ENCODE assay signal across 11 mouse cellular contexts in genomic region chr2:28496671-28497070, GRCm38 (mm10). TPM values are rescaled to one million over a fixed set of nuclear protein-coding genes. Genes with fewer than 3 reads are reported as not detected.
DNase-seq lines count a peak whose midpoint lies in the region; ATAC-seq and TF ChIP-seq lines count a peak whose summit lies in the region.
"Had no signal": no experiment of that assay in that cellular context is flagged by ENCODE, and none has a peak within 500 bp of the region (broad histone marks: within the 10 kb centered on the region; RNA-seq: fewer than 3 reads in every experiment).

Gene Gbgt1 (plus strand): TSS chr2:28496891.

- peak within 1 kb of the TSS; percentile 74 for H3K27ac ChIP-seq in kidney, postnatal 0 days
- peak within 1 kb of the TSS; percentile 11; the same call in 1 of the 2 replicates for H3K27ac ChIP-seq in brown adipose tissue, adult 24 weeks (replicated peaks; ENCODE audit: low read depth, low read length)
- no peak within 1 kb of the TSS for H3K27ac ChIP-seq in hindbrain, embryonic 12.5 days
- H3K27ac ChIP-seq: liver, embryonic 15.5 days had no signal

- TF ChIP-seq CTCF in kidney, postnatal 0 days (IDR thresholded peaks at IDR 0.05; ENCODE audit: low read depth) = no peak

- peak; percentile 66 for DNase-seq in kidney, postnatal 0 days (ENCODE audit: low spot score)
- DNase-seq in kidney, adult 11 months = no peak
- DNase-seq in ES-CJ7 (ENCODE audit: low read depth, low spot score) = peak; percentile 47
- DNase-seq in thymus, postnatal 10 days (ENCODE audit: low spot score in 2 of 2) = no peak
- DNase-seq: adrenal gland, postnatal 14 days; gastrocnemius, postnatal 36 days; thymus, postnatal 14 days had no signal

- no peaks in the 10 kb centered on the region for H3K9me3 ChIP-seq in kidney, postnatal 0 days (replicated peaks; ENCODE audit: low read length)
- no peaks in the 10 kb centered on the region for H3K9me3 ChIP-seq in megakaryocyte, embryonic 14.5 days
- no peaks in the 10 kb centered on the region for H3K9me3 ChIP-seq in hindbrain, embryonic 12.5 days (replicated peaks)
- H3K9me3 ChIP-seq: liver, embryonic 15.5 days had no signal

- WGBS in kidney, postnatal 0 days = 56% methylated on average over 5 of the region's 5 CpGs
- WGBS in hindbrain, embryonic 12.5 days = 85% methylated on average over 5 of the region's 5 CpGs

- no peaks in the 10 kb centered on the region for H3K36me3 ChIP-seq in kidney, postnatal 0 days (ENCODE audit: insufficient read depth, low read length)
- no peaks in the 10 kb centered on the region for H3K36me3 ChIP-seq in megakaryocyte, embryonic 14.5 days (replicated peaks; ENCODE audit: low read length)
- no peaks in the 10 kb centered on the region for H3K36me3 ChIP-seq in hindbrain, embryonic 12.5 days
- H3K36me3 ChIP-seq: liver, embryonic 15.5 days had no signal

- H3K4me3 ChIP-seq in kidney, postnatal 0 days (replicated peaks; ENCODE audit: low read depth, low read length) = peak within 1 kb of the TSS; percentile 16; the same call in 1 of the 2 replicates
- peak within 1 kb of the TSS; percentile 41 for H3K4me3 ChIP-seq in brown adipose tissue, adult 24 weeks (ENCODE audit: insufficient read depth, low read depth, low read length)
- H3K4me3 ChIP-seq in megakaryocyte, embryonic 14.5 days (replicated peaks) = peak within 1 kb of the TSS; percentile 30
- no peak within 1 kb of the TSS for H3K4me3 ChIP-seq in hindbrain, embryonic 12.5 days
- H3K4me3 ChIP-seq: liver, embryonic 15.5 days had no signal

- ATAC-seq in kidney, postnatal 0 days (replicated peaks; ENCODE audit: low FRiP score, low read depth) = no peak
- no peak for ATAC-seq in hindbrain, embryonic 12.5 days (ENCODE audit: low FRiP score)

- peak within 1 kb of the TSS; percentile 48 for H3K4me2 ChIP-seq in kidney, postnatal 0 days (ENCODE audit: low read length)
- no peak within 1 kb of the TSS for H3K4me2 ChIP-seq in hindbrain, embryonic 12.5 days (replicated peaks)
- H3K4me2 ChIP-seq: liver, embryonic 15.5 days had no signal

- no peaks in the 10 kb centered on the region for H3K4me1 ChIP-seq in kidney, postnatal 0 days (replicated peaks; ENCODE audit: insufficient read depth, low read length)
- H3K4me1 ChIP-seq in brown adipose tissue, adult 24 weeks (ENCODE audit: control insufficient read depth, insufficient read depth, insufficient read length, low read length) = no peaks in the 10 kb centered on the region
- peaks cover 29% of the 10 kb centered on the region for H3K4me1 ChIP-seq in megakaryocyte, embryonic 14.5 days
- H3K4me1 ChIP-seq in hindbrain, embryonic 12.5 days = peaks cover 6% of the 10 kb centered on the region; the same call in 1 of the 2 replicates
- H3K4me1 ChIP-seq: liver, embryonic 15.5 days had no signal

- H3K27me3 ChIP-seq in kidney, postnatal 0 days (ENCODE audit: insufficient read depth, low read length) = no peaks in the 10 kb centered on the region
- H3K27me3 ChIP-seq in megakaryocyte, embryonic 14.5 days (replicated peaks) = peaks cover 27% of the 10 kb centered on the region
- no peaks in the 10 kb centered on the region for H3K27me3 ChIP-seq in hindbrain, embryonic 12.5 days
- H3K27me3 ChIP-seq: liver, embryonic 15.5 days had no signal

- H3K9ac ChIP-seq in kidney, postnatal 0 days (ENCODE audit: low read depth, low read length) = peak within 1 kb of the TSS; percentile 23; the same call in 1 of the 2 replicates
- no peak within 1 kb of the TSS for H3K9ac ChIP-seq in hindbrain, embryonic 12.5 days
- H3K9ac ChIP-seq: liver, embryonic 15.5 days had no signal

RNA-seq across cellular contexts. Expression of gene Gbgt1, which starts in this region (rescaled TPM):
- 2.4 and 3.8 TPM in 2 replicates for polyA plus RNA-seq in kidney, postnatal 0 days (2015; fragmentation: Nextera tagmentation; extraction: Ambion mirVana)
- polyA plus RNA-seq in brown adipose tissue, adult 24 weeks (2012; ENCODE audit: insufficient read depth, insufficient read length, missing spikeins) = not detected in 2 replicates
- polyA plus RNA-seq in megakaryocyte, embryonic 14.5 days (2012; ENCODE audit: insufficient read depth, low replicate concordance) = 0.85 TPM in 1 of 2 replicates, not detected in the other
- 0.67 and 0.72 TPM in 2 replicates for polyA plus RNA-seq in hindbrain, embryonic 12.5 days (2016; fragmentation: Nextera tagmentation; extraction: Ambion mirVana)

Comparison
In these comparisons a context has a peak if more than half of its experiments do, and no peak if none do; other contexts are left out.
1. DNase-seq: peak in kidney, postnatal 0 days (single experiment) and ES-CJ7 (single experiment); none in kidney, adult 11 months (single experiment) and thymus, postnatal 10 days (0 of 2).